Mouse (Mus musculus) lung, postnatal 0 days (tissue): ENCODE data around the gene Idua. TPM values are rescaled to one million over a fixed set of nuclear protein-coding genes. Genes with fewer than 3 reads are reported as not detected.

Experiments
- ATAC-seq: fragments of 200-750 bp; cut with Nextera tagmentation; 2 replicates; pipeline ENCODE4 v1.8.0; 2017; ENCODE audit warnings: moderate library complexity
- DNase-seq: peaks from one replicate; pipeline ENCODE4 v3.0.0-alpha.2; 2016; ENCODE audit warnings: low spot score
- H3K27ac ChIP-seq: fragments of 300-500 bp; sonication (generic); 2 replicates; pipeline ENCODE4 v1.5.1; 2014; ENCODE audit warnings: antibody characterized with exemption, mild to moderate bottlenecking, low read length, mixed read lengths
- H3K27me3 ChIP-seq: fragments of 300-500 bp; sonication (generic); replicated peaks from 2 replicates; pipeline ENCODE4 v1.6.1; 2014; ENCODE audit warnings: low read length, mixed read lengths; ENCODE audit not compliant: insufficient read depth
- H3K36me3 ChIP-seq: fragments of 300-500 bp; sonication (generic); 2 replicates; pipeline ENCODE4 v1.6.1; 2014; ENCODE audit warnings: low read length, mixed read lengths; ENCODE audit not compliant: insufficient read depth
- H3K4me1 ChIP-seq: fragments of 300-500 bp; sonication (generic); 2 replicates; pipeline ENCODE4 v1.6.1; 2014; ENCODE audit warnings: antibody characterized with exemption, low read depth, low read length, mixed read lengths; ENCODE audit not compliant: insufficient read depth
- H3K4me2 ChIP-seq: fragments of 300-500 bp; sonication (generic); replicated peaks from 2 replicates; pipeline ENCODE4 v1.6.1; 2014; ENCODE audit warnings: low read depth, mild to moderate bottlenecking, low read length, moderate library complexity, mixed read lengths
- H3K4me3 ChIP-seq: fragments of 300-500 bp; sonication (generic); 2 replicates; pipeline ENCODE4 v1.5.1; 2014; ENCODE audit warnings: low read depth, low read length
- H3K9ac ChIP-seq: fragments of 300-500 bp; sonication (generic); replicated peaks from 2 replicates; pipeline ENCODE4 v1.6.1; 2014; ENCODE audit warnings: low read depth, mild to moderate bottlenecking
- H3K9me3 ChIP-seq: fragments of 300-500 bp; sonication (generic); 2 replicates; pipeline ENCODE4 v1.6.1; 2016; ENCODE audit warnings: low read length, mixed read lengths
- CTCF ChIP-seq: IDR thresholded peaks from 2 replicates; pipeline ENCODE4 v1.5.1; 2016; ENCODE audit warnings: antibody characterized with exemption, mild to moderate bottlenecking
- EP300 ChIP-seq: IDR thresholded peaks from 2 replicates; pipeline ENCODE4 v1.6.1; 2016; ENCODE audit warnings: antibody characterized with exemption, mild to moderate bottlenecking, control low read depth
- WGBS: fragments of 180-500 bp; shearing (Covaris S2); extraction: QIAGEN DNeasy Blood & Tissue Kit; methylation state at CpG from one replicate; pipeline ENCODE4 v1.1.7; 2014; 5-methylcytosine and 5-hydroxymethylcytosine counted together
- polyA plus RNA-seq: library from polyadenylated mRNA; unstranded; fragments of >200 nt; fragmentation: Nextera tagmentation; extraction: Ambion mirVana; gene quantifications from 2 replicates; pipeline ENCODE4 v1.2.1, GENCODE M21; 2015

The Idua gene
- polyA plus RNA-seq, 1 experiment from 2014 or later = 7.1 TPM

DNA sequence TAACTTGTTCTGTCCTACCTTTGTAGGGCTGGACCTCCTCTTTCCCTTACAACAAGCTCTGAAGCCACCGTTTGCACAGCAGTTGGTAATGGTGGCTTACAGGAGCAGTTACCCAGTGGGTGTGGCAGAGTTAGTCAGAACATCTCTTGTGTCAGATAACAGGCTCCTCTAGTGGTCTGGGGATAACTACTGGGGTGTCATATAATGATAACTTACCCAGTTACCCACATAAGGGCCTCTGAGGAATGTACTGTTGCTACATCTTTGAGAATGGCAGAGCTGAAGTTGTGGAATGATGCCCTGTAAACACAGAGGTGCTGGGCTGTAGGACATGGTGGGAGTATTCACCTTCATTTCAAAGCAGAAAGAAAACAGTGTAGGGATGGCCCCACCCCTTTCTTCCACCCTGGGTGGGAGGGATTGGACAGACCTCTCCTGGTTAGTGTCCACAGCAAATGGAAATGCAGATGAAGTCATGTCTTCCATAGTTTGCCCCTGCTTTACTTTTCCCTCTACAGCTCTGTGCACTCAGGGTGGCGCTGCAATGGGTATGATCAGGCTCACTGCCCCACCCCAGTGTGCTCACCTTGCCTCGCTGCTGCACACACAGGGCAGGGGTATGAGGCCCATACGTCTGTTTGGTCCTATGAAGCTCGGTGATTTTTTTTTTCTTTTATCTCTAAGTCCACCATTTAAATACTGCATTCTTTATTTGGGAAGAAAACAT lies 16.8 kb downstream of the Idua start:
- Histone ChIP-seq H3K9me3 (no peaks in the 10 kb centered on the region), H3K27ac (no peak overlapping the region), H3K27me3 (no peaks in the 10 kb centered on the region), H3K9ac (no peak overlapping the region), H3K4me1 (peaks cover 9% of the 10 kb centered on the region; the same call in 1 of the 2 replicates), H3K4me3 (0 out of 2 replicates have a peak overlapping the region, but pooled peaks have one; percentile 17), H3K36me3 (peaks cover 6% of the 10 kb centered on the region), H3K4me2 (peak overlapping the region; percentile 51)
- DNase-seq (peak; percentile 16), ATAC-seq (peak; percentile 14; the same call in 1 of the 2 replicates)
- TF ChIP-seq EP300 = no peak
- no peak for TF ChIP-seq CTCF
- WGBS = 14% methylated on average over 5 of the region's 5 CpGs

- DNase-seq = peak; percentile 70
- Histone ChIP-seq H3K36me3 (no peaks in the 10 kb centered on the region; the same call in 1 of the 2 replicates), H3K9ac (no peak overlapping the region), H3K4me2 (peak overlapping the region; percentile 51), H3K27ac (peak overlapping the region; percentile 26; the same call in 1 of the 2 replicates), H3K4me1 (peaks cover 9% of the 10 kb centered on the region; the same call in 1 of the 2 replicates), H3K9me3 (no peaks in the 10 kb centered on the region), H3K4me3 (peak overlapping the region; percentile 17), H3K27me3 (no peaks in the 10 kb centered on the region)
- ATAC-seq = peak; percentile 82
- TF ChIP-seq CTCF = peak; percentile 20; the same call in 1 of the 2 replicates
- TF ChIP-seq EP300 = no peak
- 8% methylated on average over 25 of the region's 25 CpGs for WGBS
Observed at GRCm38 (mm10) chr5:108677605-108678295, 17.6 kb downstream of the Idua start.

DNA sequence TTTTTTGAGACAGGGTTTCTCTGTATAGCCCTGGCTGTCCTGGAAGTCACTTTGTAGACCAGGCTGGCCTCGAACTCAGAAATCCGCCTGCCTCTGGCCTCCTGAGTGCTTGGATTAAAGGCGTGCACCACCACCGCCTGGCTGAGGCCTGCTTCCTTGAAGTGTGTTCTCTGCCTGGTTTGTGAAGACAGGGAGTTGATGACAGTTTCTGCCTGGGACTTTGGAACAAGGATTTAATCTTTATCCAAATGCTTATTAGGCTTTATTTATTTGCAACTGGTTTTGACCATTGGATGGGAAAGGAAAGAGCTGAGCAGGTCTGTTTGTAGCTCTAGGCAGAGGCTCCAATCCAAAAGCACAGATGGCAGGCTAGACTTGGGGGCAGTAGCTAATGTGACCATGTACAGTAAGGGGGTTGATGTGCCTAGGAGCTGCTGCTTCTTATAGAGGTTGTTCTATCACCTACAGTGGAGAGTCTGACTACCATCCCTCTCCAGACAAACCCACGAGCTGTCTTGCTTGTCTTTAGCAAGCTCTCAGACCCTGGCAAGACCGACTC lies 18.2 kb downstream of the Idua start:
- Histone ChIP-seq H3K4me1 (peaks cover 9% of the 10 kb centered on the region; the same call in 1 of the 2 replicates), H3K4me3 (no peak overlapping the region), H3K4me2 (no peak overlapping the region), H3K27me3 (no peaks in the 10 kb centered on the region), H3K9ac (no peak overlapping the region), H3K36me3 (no peaks in the 10 kb centered on the region), H3K27ac (no peak overlapping the region), H3K9me3 (no peaks in the 10 kb centered on the region)
- 90% methylated on average over 6 of the region's 6 CpGs for WGBS
- no peak for ATAC-seq
- TF ChIP-seq CTCF (no peak), EP300 (no peak)
- no peak for DNase-seq

- ATAC-seq = no peak
- H3K9ac ChIP-seq = no peak overlapping the region
- H3K27ac ChIP-seq = no peak overlapping the region
- WGBS = 40% methylated on average over 3 of the region's 3 CpGs
- no peaks in the 10 kb centered on the region for H3K27me3 ChIP-seq
- no peak overlapping the region for H3K4me2 ChIP-seq
- TF ChIP-seq EP300 (no peak), CTCF (peak; percentile 61)
- no peak for DNase-seq
- H3K4me1 ChIP-seq = peaks cover 9% of the 10 kb centered on the region; the same call in 1 of the 2 replicates
- no peak overlapping the region for H3K4me3 ChIP-seq
- H3K36me3 ChIP-seq = no peaks in the 10 kb centered on the region
- H3K9me3 ChIP-seq = no peaks in the 10 kb centered on the region
Observed at GRCm38 (mm10) chr5:108679909-108680308, 19.8 kb downstream of the Idua start.

- H3K27ac ChIP-seq = no peak overlapping the region
- H3K9ac ChIP-seq = no peak overlapping the region
- no peaks in the 10 kb centered on the region for H3K36me3 ChIP-seq
- ATAC-seq (no peak), DNase-seq (no peak)
- no peaks in the 10 kb centered on the region for H3K9me3 ChIP-seq
- no peak overlapping the region for H3K4me2 ChIP-seq
- peaks cover 9% of the 10 kb centered on the region; the same call in 1 of the 2 replicates for H3K4me1 ChIP-seq
- 90% methylated on average over 6 of the region's 6 CpGs for WGBS
- H3K27me3 ChIP-seq = no peaks in the 10 kb centered on the region
- TF ChIP-seq EP300 (no peak), CTCF (no peak)
- H3K4me3 ChIP-seq = no peak overlapping the region
Observed at GRCm38 (mm10) chr5:108680871-108681270, 20.7 kb downstream of the Idua start.

DNA sequence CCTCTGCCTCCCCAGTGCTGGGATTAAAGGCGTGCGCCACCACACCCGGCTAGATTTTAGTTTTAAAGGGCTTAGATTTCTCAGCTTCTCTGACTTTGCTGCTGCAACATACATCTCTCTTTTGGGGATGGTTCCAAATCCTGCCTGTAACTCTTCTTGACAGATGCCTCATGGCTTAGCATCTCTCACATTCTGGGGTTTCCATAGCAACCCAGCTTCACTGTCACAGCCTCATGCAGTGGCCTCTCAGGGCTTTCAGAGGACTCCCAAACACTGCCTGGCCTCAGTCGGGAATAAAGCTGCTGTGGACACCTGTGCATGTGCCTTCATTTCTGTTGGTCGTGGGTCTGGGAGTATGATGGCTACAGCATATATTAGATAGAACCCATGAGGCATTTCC lies 29.0 kb downstream of the Idua start:
- no peaks in the 10 kb centered on the region for H3K27me3 ChIP-seq
- no peak overlapping the region for H3K27ac ChIP-seq
- no peaks in the 10 kb centered on the region for H3K36me3 ChIP-seq

More for the DNA sequence above, 29.0 kb downstream of the Idua start:
- ATAC-seq (no peak), DNase-seq (no peak)
- no peaks in the 10 kb centered on the region for H3K4me1 ChIP-seq
- no peak overlapping the region for H3K4me3 ChIP-seq
- 75% methylated on average over 5 of the region's 5 CpGs for WGBS
- no peaks in the 10 kb centered on the region for H3K9me3 ChIP-seq
- H3K9ac ChIP-seq = no peak overlapping the region
- no peak for TF ChIP-seq CTCF
- TF ChIP-seq EP300 = no peak
- no peak overlapping the region for H3K4me2 ChIP-seq
